Mouse (Mus musculus) bone marrow macrophage, adult 2 months (primary cell): ENCODE measurements around the gene Hmbs.

ENCODE experiments used
- CTCF ChIP-seq: IDR thresholded peaks from 2 replicates; pipeline ENCODE4 v1.5.1; 2012; ENCODE audit warnings: low read depth, mild to moderate bottlenecking, low read length, moderate library complexity
- POLR2A ChIP-seq: IDR thresholded peaks from 2 replicates; pipeline ENCODE4 v1.6.1; 2012; ENCODE audit warnings: mild to moderate bottlenecking, low read depth, low read length, borderline replicate concordance

GRCm38 (mm10) chr9:44387221-44387620 lies 43.2 kb upstream of the Hmbs start:
- TF ChIP-seq CTCF: no peak
- TF ChIP-seq POLR2A: no peak
